Mouse (Mus musculus): Measurements from ENCODE around the gene Clec14a. TPM values are rescaled to one million over a fixed set of nuclear protein-coding genes. Genes with fewer than 3 reads are reported as not detected.

Clec14a gene
- polyA plus RNA-seq, 1 experiment from 2014 or later, result 4.6 TPM

- Histone ChIP-seq H3K4me2 (replicated peaks) (no peak overlapping the region), H3K36me3 (no peaks in the 10 kb centered on the region), H3K9ac (replicated peaks) (no peak overlapping the region), H3K27me3 (no peaks in the 10 kb centered on the region), H3K4me3 (no peak overlapping the region), H3K4me1 (no peaks in the 10 kb centered on the region), H3K27ac (replicated peaks) (no peak overlapping the region), H3K9me3 (no peaks in the 10 kb centered on the region)
- 79% methylated on average over 5 of the region's 5 CpGs for WGBS
- no peak for ATAC-seq (replicated peaks)
Observed at GRCm38 (mm10) chr12:58225644-58226043, 43.4 kb downstream of the Clec14a start.

- H3K36me3 ChIP-seq, result no peaks in the 10 kb centered on the region
- no peak overlapping the region for H3K27ac ChIP-seq (replicated peaks)
- 91% methylated on average over 3 of the region's 3 CpGs for WGBS
- H3K9ac ChIP-seq (replicated peaks), result no peak overlapping the region
- H3K27me3 ChIP-seq, result peaks cover 15% of the 10 kb centered on the region
- H3K4me2 ChIP-seq (replicated peaks), result no peak overlapping the region
- ATAC-seq (replicated peaks), result no peak
- H3K4me3 ChIP-seq, result no peak overlapping the region
- H3K4me1 ChIP-seq, result peaks cover 5% of the 10 kb centered on the region; the same call in 1 of the 2 replicates
- no peaks in the 10 kb centered on the region for H3K9me3 ChIP-seq
Observed at GRCm38 (mm10) chr12:58219078-58219477, 50.0 kb downstream of the Clec14a start.

GRCm38 (mm10) chr12:58216218-58216617 lies 52.9 kb downstream of the Clec14a start:
- no peaks in the 10 kb centered on the region for H3K9me3 ChIP-seq
- no peak for ATAC-seq (replicated peaks)
- 57% methylated on average over 2 of the region's 2 CpGs for WGBS
- H3K36me3 ChIP-seq, result no peaks in the 10 kb centered on the region
- no peak overlapping the region for H3K27ac ChIP-seq (replicated peaks)
- no peak overlapping the region for H3K4me2 ChIP-seq (replicated peaks)
- H3K27me3 ChIP-seq, result peaks cover 31% of the 10 kb centered on the region
- peaks cover 30% of the 10 kb centered on the region for H3K4me1 ChIP-seq
- H3K4me3 ChIP-seq, result no peak overlapping the region
- no peak overlapping the region for H3K9ac ChIP-seq (replicated peaks)

Other genes starting within 250 kb of the Clec14a start
- gene Sstr1, start 57.5 kb downstream of the Clec14a start, polyA plus RNA-seq (2015; fragmentation: Nextera tagmentation; extraction: Ambion mirVana), result 6.5 and 6.8 TPM in 2 replicates